Comparison of ENCODE assay signal across 20 mouse cellular contexts in genomic region chr10:19619736-19620135, GRCm38 (mm10). TPM values are rescaled to one million over a fixed set of nuclear protein-coding genes. Genes with fewer than 3 reads are reported as not detected.
"Had no signal": no experiment of that assay in that cellular context is flagged by ENCODE, and none has a peak within 500 bp of the region (broad histone marks: within the 10 kb centered on the region; RNA-seq: fewer than 3 reads in every experiment).

No protein-coding gene starts in this region.

- DNase-seq: kidney, adult 2 months; kidney, postnatal 36 days; left cerebral cortex, postnatal 4 days; liver, postnatal 0 days; lung, embryonic 14.5 days; retina, postnatal 1 day; thymus, adult 2 months; thymus, postnatal 14 days; thymus, postnatal 4 days had no signal

- ATAC-seq: liver, postnatal 0 days; lung, postnatal 0 days; midbrain, embryonic 15.5 days had no signal

RNA-seq across cellular contexts. Expression of gene Il22ra2, which starts 2.1 kb away (rescaled TPM):
- polyA plus RNA-seq: kidney, embryonic 14.5 days; kidney, postnatal 0 days; limb, embryonic 12.5 days; liver, embryonic 11.5 days; lung, embryonic 14.5 days; macrophage; midbrain, embryonic 12.5 days; midbrain, embryonic 15.5 days; neural tube, embryonic 13.5 days; stomach, embryonic 14.5 days; stomach, postnatal 0 days; thymus, adult 2 months had no signal
